Mouse (Mus musculus) lung, adult 18-20 months (tissue): ENCODE measurements at regions not wholly inside any gene's neighbourhood (a gene's known extent, or its start where the extent isn't known, plus 50 kb on each side); places are given as distances from the start of the nearest gene placed in this dataset.

Experiments used
- DNase-seq, 2 experiments: peaks; one replicate each; pipeline ENCODE4 v3.0.0; 2022; ENCODE audit warnings: mixed read lengths in 2 of 2

DNA sequence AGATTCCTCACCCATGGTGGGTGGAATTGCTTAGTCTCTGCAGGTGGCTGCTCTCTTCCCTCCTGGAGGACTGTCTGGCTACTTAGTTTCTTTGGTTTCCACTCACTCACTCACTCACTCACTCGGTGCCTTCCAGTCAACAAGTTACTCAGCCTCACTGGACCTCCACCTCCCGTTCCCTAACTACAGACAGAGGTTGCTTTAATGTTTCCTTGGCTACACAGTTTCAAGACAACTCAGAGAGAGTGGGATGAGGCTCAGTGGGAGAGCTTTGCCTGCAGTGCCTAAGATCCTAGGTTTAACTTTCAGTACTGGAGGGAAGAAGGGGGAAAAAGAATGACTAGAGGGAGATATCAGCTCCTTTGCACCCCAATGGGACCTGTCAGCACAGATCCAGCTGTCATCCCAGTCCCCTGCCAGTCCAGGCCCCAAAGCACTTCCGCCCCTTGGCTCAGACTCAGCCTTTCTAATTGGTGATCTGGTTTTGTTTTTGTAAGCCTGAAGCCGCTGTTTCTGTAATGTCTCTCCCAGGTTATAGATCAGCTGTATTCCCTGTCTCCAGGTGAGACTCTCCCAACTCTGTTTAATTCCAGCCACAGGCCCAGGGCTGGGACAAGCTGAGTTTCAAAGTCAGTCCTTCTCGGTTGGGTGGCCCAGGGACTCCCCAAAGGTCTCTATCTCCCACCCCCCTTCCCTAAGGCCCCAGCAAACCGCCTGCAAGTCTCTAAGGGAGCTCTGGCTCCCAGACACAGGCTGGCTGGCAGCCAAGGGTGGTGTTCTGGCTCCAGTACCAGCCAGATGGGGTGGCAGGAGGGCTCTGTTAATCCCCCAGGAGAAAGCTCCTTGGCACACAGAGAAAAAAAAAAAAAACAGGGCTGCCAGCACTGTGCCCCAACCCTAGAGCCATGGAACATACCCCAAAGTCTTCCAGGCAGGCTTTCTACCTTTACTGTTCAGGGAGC is 60.5 kb upstream of the Cdon start:
- DNase-seq: peak in 1 of 2 experiments; percentile 47

DNA sequence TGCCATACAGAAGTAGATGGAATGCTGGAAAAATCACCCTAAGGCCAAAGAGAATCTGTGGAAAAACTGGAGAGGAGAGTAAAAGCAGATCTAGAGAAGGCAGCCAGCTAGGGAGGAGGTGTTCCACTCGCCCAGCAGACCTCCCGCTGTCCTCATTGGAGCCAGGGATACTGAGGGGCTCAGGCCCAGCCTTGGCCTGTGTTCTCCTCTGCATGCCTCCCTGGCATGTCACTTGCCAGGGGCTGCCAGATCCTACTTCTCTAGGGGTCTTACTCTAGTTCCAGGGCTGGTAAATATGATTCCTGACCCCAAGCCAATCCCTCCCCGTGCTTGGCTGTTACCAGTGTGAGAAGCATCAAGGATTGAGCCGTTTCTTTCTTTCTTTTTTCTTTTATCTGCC is 59.5 kb upstream of the Cdon start:
- no peak for DNase-seq

DNA sequence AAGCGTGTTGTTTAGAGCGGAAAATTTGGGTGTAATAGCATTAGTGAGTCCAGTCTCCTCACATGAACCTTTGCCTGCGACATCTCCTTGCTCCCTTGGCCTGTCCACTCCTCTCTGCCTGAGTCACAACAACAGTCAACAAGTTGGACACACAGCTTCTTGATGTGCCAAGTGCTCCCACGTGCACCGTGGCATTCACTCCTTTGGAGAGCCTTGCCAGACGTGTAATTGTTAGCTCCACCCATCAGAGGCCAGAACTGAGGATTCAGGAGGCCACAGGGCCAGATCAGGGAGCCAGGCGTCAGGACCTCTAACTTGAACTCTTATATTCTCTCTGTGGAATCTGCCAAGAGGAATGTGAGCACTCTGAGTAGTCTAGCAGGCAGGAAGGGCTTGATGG is 58.7 kb upstream of the Cdon start:
- DNase-seq: peak; percentile 61

DNA sequence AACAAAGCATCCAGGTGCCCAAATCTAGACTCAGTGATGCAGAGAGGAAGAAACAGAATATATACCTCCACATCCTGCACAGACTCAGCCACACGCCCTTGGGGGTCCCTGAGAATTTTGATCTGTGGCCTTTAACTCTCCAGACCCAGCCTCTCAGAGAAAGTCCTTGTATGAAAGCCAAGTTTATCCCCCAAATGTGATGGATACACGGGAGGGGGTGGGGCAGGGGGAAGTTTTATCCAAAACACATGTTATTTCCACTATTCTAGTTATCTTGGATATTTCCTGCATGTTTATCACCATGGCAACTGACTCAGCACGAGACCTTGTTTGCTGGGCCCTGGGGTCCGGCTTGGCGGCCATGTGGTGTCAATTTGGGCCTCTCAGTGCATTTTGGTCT is 57.8 kb upstream of the Cdon start:
- no peak for DNase-seq

DNA sequence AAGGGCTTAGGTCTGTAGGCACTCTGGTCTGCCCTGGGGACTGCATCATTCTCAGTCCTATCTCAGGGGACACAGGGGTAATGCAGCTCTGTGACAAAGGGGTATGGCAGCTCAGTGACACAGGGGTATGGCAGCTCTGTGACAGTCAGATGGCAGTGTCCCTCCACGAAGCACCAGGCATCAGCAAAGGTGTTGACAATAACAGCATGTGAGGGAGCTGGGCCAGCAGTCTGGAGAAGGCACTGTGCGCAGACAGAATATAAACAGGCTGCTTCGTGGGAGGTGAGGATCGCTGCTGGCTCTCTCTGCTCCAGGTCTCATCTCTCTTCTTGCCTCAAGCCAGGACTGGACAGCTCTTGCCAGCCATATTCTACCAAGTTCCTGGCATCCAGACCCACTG is 57.0 kb upstream of the Cdon start:
- no peak for DNase-seq

DNA sequence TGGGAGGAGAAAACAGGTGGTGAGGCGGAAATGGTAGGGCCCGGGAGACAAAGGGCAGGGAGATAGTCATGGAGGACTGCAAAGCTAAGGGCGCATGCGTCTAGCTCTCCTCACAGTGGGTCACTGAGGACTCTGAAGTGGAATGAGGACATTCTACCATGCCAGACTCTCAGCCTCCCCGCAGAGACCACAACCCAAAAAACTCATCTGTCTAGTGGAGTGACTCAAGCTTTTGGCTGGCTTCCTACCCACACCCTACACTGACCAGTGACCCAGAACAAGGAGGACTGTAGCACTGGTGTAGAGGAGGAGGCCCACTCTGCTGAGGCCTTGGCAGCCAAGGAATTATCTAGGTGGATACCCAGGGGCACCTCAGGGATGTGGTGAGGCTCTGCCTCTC is 55.0 kb upstream of the Cdon start:
- no peak for DNase-seq

DNA sequence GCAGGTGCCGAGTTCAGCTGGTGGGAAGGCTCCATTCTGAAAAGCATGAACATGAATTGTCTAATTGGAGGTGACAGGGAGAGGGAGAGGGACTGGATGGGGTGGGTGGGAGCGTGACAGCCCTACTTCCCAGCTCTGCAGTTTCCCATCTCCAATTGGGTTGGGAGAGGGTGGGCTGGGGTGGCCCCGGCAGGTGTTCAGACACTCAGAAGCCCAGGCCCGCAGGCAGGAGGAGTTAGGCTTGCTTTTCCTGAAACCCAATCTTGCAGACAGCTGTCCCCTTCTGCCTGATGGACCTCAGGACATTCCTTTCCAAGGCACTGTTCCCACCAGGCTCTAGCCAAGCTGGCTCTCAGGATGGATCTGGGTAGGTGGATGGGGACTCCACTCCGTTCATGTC is 51.9 kb upstream of the Cdon start:
- DNase-seq: no peak

DNA sequence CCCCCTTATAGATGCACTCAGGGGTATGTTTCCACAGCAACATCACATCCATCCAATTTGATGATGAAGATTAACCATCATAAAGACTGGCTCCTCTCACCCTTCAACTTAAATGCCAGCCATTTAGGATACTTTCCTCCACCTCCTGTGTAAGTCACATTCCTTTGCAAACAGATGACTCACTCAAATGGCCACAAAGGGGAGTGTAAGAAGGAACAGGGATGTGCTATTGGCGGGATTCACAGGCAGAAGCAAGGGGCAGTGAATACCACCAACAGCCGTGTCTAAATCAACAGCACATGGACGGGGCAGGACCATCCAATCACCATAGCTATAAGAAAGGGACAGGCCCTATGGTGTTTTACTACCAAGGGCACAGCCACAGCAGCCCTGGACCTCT is 50.9 kb upstream of the Cdon start:
- no peak for DNase-seq

DNA sequence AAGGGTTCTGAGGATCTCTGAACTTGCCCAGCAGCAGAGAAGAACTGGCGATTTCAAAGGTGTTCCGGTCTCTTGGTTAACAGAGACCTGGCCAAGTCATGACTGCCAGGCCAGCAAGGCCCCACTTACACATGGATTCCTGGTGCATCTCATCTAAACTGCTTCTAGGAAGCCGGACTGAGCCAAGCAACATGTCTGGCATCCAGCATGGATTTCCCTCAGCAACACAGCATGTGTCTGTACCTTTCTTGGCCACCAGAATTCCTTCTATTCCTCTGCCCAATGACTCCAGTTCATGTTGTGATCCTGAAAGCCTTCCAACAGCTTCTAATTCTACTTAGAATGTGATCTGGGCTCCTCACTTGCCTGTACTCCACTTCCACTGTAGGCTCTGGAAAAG is 50.0 kb upstream of the Cdon start:
- no peak for DNase-seq
